Mouse (Mus musculus): ENCODE measurements around the gene Meaf6. TPM values are rescaled to one million over a fixed set of nuclear protein-coding genes. Genes with fewer than 3 reads are reported as not detected.
A peak's percentile ranks its signal among the peaks of the same experiment; 100 is the strongest.

Gene Meaf6
- polyA plus RNA-seq, 1 experiment from 2014 or later = 103 TPM

- no peak for DNase-seq (ENCODE audit: low spot score)
- H3K27ac ChIP-seq (replicated peaks; ENCODE audit: low read depth, low read length) = no peak overlapping the region
- H3K4me1 ChIP-seq (ENCODE audit: control insufficient read depth, insufficient read depth, low read length) = no peaks in the 10 kb centered on the region
- no peaks in the 10 kb centered on the region for H3K36me3 ChIP-seq (replicated peaks; ENCODE audit: control insufficient read depth, insufficient read depth, low read depth, low read length)
- no peak overlapping the region for H3K9ac ChIP-seq (replicated peaks; ENCODE audit: low read length)
- H3K4me2 ChIP-seq (ENCODE audit: low read depth, low read length) = no peak overlapping the region
- 84% methylated on average over 6 of the region's 6 CpGs for WGBS
- H3K9me3 ChIP-seq (replicated peaks; ENCODE audit: control insufficient read depth, low read length) = no peaks in the 10 kb centered on the region
- ATAC-seq (replicated peaks; ENCODE audit: insufficient number of reproducible peaks, low FRiP score, low TSS enrichment, low read depth) = no peak
- H3K4me3 ChIP-seq (ENCODE audit: low read depth, low read length) = no peak overlapping the region
- no peaks in the 10 kb centered on the region for H3K27me3 ChIP-seq (ENCODE audit: control insufficient read depth, insufficient read depth, low read length)
Measured at GRCm38 (mm10) chr4:125152469-125152868, 67.5 kb downstream of the Meaf6 start.

- no peaks in the 10 kb centered on the region for H3K27me3 ChIP-seq (ENCODE audit: control insufficient read depth, insufficient read depth, low read length)
- WGBS = 72% methylated on average over 4 of the region's 4 CpGs
- H3K27ac ChIP-seq (replicated peaks; ENCODE audit: low read depth, low read length) = no peak overlapping the region
- ATAC-seq (replicated peaks; ENCODE audit: insufficient number of reproducible peaks, low FRiP score, low TSS enrichment, low read depth) (no peak), DNase-seq (ENCODE audit: low spot score) (no peak)
- H3K9ac ChIP-seq (replicated peaks; ENCODE audit: low read length) = no peak overlapping the region
- H3K4me1 ChIP-seq (ENCODE audit: control insufficient read depth, insufficient read depth, low read length) = no peaks in the 10 kb centered on the region
- H3K9me3 ChIP-seq (replicated peaks; ENCODE audit: control insufficient read depth, low read length) = no peaks in the 10 kb centered on the region
- no peak overlapping the region for H3K4me2 ChIP-seq (ENCODE audit: low read depth, low read length)
- no peaks in the 10 kb centered on the region for H3K36me3 ChIP-seq (replicated peaks; ENCODE audit: control insufficient read depth, insufficient read depth, low read depth, low read length)
- no peak overlapping the region for H3K4me3 ChIP-seq (ENCODE audit: low read depth, low read length)
Measured at GRCm38 (mm10) chr4:125153659-125154241, 68.8 kb downstream of the Meaf6 start.

DNA sequence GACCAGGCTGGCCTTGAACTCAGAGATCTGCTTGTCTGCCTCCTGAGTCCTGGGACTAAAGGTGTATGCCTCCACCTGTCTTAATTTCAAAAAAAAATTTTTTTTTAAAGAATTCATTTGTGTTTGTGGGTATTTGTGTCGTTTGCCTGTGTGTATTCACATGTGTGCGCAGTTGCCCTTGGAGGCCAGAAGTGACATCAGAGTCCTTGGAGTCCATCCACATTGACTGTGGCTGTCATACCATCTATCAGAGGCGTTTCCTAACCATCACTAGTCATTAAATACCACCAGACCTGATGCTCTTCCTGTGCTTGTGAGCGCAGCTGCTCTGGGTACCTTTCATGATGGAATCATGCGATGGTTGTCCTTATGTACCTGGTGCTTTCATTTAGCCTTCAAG is 70.7 kb downstream of the Meaf6 start:
- Histone ChIP-seq H3K9ac (replicated peaks; ENCODE audit: low read length) (no peak overlapping the region), H3K9me3 (replicated peaks; ENCODE audit: control insufficient read depth, low read length) (no peaks in the 10 kb centered on the region), H3K4me3 (ENCODE audit: low read depth, low read length) (no peak overlapping the region), H3K4me1 (ENCODE audit: control insufficient read depth, insufficient read depth, low read length) (no peaks in the 10 kb centered on the region; the same call in 1 of the 2 replicates), H3K27ac (replicated peaks; ENCODE audit: low read depth, low read length) (no peak overlapping the region), H3K27me3 (ENCODE audit: control insufficient read depth, insufficient read depth, low read length) (no peaks in the 10 kb centered on the region), H3K4me2 (ENCODE audit: low read depth, low read length) (no peak overlapping the region), H3K36me3 (replicated peaks; ENCODE audit: control insufficient read depth, insufficient read depth, low read depth, low read length) (no peaks in the 10 kb centered on the region)
- ATAC-seq (replicated peaks; ENCODE audit: insufficient number of reproducible peaks, low FRiP score, low TSS enrichment, low read depth) = no peak
- no peak for DNase-seq (ENCODE audit: low spot score)
- WGBS = 88% methylated on average over 5 of the region's 5 CpGs

- Histone ChIP-seq H3K27ac (replicated peaks; ENCODE audit: low read depth, low read length) (no peak overlapping the region), H3K4me3 (ENCODE audit: low read depth, low read length) (no peak overlapping the region), H3K27me3 (ENCODE audit: control insufficient read depth, insufficient read depth, low read length) (no peaks in the 10 kb centered on the region), H3K36me3 (replicated peaks; ENCODE audit: control insufficient read depth, insufficient read depth, low read depth, low read length) (no peaks in the 10 kb centered on the region), H3K9ac (replicated peaks; ENCODE audit: low read length) (no peak overlapping the region), H3K4me1 (ENCODE audit: control insufficient read depth, insufficient read depth, low read length) (no peaks in the 10 kb centered on the region; the same call in 1 of the 2 replicates), H3K9me3 (replicated peaks; ENCODE audit: control insufficient read depth, low read length) (no peaks in the 10 kb centered on the region), H3K4me2 (ENCODE audit: low read depth, low read length) (no peak overlapping the region)
- no peak for DNase-seq (ENCODE audit: low spot score)
- 76% methylated on average over 3 of the region's 3 CpGs for WGBS
- ATAC-seq (replicated peaks; ENCODE audit: insufficient number of reproducible peaks, low FRiP score, low TSS enrichment, low read depth) = no peak
Measured at GRCm38 (mm10) chr4:125157322-125157721, 72.4 kb downstream of the Meaf6 start.

DNA sequence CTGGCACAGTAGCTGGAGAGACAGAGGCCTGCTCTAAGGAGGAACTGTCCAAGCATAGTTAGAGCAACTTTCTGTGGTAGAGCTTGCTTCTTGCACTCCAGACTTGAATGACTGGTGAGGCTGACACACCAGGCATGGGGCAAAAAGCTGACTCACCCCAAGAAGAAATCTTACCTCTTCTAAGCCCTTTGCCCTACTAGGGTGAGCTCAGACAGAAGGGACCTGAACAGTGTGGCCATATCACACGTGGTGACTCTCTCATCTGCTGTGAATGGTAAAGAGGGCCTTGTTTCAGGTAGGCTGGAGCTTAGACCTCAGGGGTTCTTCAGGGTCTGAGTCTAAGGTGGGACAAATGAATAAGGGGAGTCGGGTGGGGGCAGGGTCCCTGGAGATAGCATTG is 73.1 kb downstream of the Meaf6 start:
- H3K27me3 ChIP-seq (ENCODE audit: control insufficient read depth, insufficient read depth, low read length) = no peaks in the 10 kb centered on the region
- 84% methylated on average over 2 of the region's 2 CpGs for WGBS
- no peak overlapping the region for H3K9ac ChIP-seq (replicated peaks; ENCODE audit: low read length)
- H3K4me2 ChIP-seq (ENCODE audit: low read depth, low read length) = no peak overlapping the region
- no peak overlapping the region for H3K4me3 ChIP-seq (ENCODE audit: low read depth, low read length)
- no peaks in the 10 kb centered on the region for H3K36me3 ChIP-seq (replicated peaks; ENCODE audit: control insufficient read depth, insufficient read depth, low read depth, low read length)
- no peaks in the 10 kb centered on the region; the same call in 1 of the 2 replicates for H3K4me1 ChIP-seq (ENCODE audit: control insufficient read depth, insufficient read depth, low read length)
- H3K9me3 ChIP-seq (replicated peaks; ENCODE audit: control insufficient read depth, low read length) = no peaks in the 10 kb centered on the region
- DNase-seq (ENCODE audit: low spot score) = no peak
- H3K27ac ChIP-seq (replicated peaks; ENCODE audit: low read depth, low read length) = no peak overlapping the region
- no peak for ATAC-seq (replicated peaks; ENCODE audit: insufficient number of reproducible peaks, low FRiP score, low TSS enrichment, low read depth)

- Histone ChIP-seq H3K9me3 (replicated peaks; ENCODE audit: control insufficient read depth, low read length) (no peaks in the 10 kb centered on the region), H3K27ac (replicated peaks; ENCODE audit: low read depth, low read length) (no peak overlapping the region), H3K4me2 (ENCODE audit: low read depth, low read length) (no peak overlapping the region), H3K9ac (replicated peaks; ENCODE audit: low read length) (no peak overlapping the region), H3K4me1 (ENCODE audit: control insufficient read depth, insufficient read depth, low read length) (no peaks in the 10 kb centered on the region; the same call in 1 of the 2 replicates), H3K27me3 (ENCODE audit: control insufficient read depth, insufficient read depth, low read length) (no peaks in the 10 kb centered on the region), H3K36me3 (replicated peaks; ENCODE audit: control insufficient read depth, insufficient read depth, low read depth, low read length) (no peaks in the 10 kb centered on the region), H3K4me3 (ENCODE audit: low read depth, low read length) (no peak overlapping the region)
- DNase-seq (ENCODE audit: low spot score) = no peak
- ATAC-seq (replicated peaks; ENCODE audit: insufficient number of reproducible peaks, low FRiP score, low TSS enrichment, low read depth) = no peak
- 58% methylated on average over 20 of the region's 20 CpGs for WGBS
Measured at GRCm38 (mm10) chr4:125158581-125159317, 73.8 kb downstream of the Meaf6 start.

GRCm38 (mm10) chr4:125160320-125160950 is 75.5 kb downstream of the Meaf6 start:
- H3K9me3 ChIP-seq (replicated peaks; ENCODE audit: control insufficient read depth, low read length) = no peaks in the 10 kb centered on the region
- H3K27ac ChIP-seq (replicated peaks; ENCODE audit: low read depth, low read length) = no peak overlapping the region
- peak; percentile 89 for DNase-seq (ENCODE audit: low spot score)
- H3K4me3 ChIP-seq (ENCODE audit: low read depth, low read length) = no peak overlapping the region
- no peak for ATAC-seq (replicated peaks; ENCODE audit: insufficient number of reproducible peaks, low FRiP score, low TSS enrichment, low read depth)
- H3K4me1 ChIP-seq (ENCODE audit: control insufficient read depth, insufficient read depth, low read length) = no peaks in the 10 kb centered on the region; the same call in 1 of the 2 replicates
- H3K27me3 ChIP-seq (ENCODE audit: control insufficient read depth, insufficient read depth, low read length) = no peaks in the 10 kb centered on the region
- H3K4me2 ChIP-seq (ENCODE audit: low read depth, low read length) = peak overlapping the region; percentile 11; the same call in 1 of the 2 replicates
- no peaks in the 10 kb centered on the region for H3K36me3 ChIP-seq (replicated peaks; ENCODE audit: control insufficient read depth, insufficient read depth, low read depth, low read length)
- H3K9ac ChIP-seq (replicated peaks; ENCODE audit: low read length) = no peak overlapping the region
- WGBS = 6% methylated on average over 19 of the region's 19 CpGs

DNA sequence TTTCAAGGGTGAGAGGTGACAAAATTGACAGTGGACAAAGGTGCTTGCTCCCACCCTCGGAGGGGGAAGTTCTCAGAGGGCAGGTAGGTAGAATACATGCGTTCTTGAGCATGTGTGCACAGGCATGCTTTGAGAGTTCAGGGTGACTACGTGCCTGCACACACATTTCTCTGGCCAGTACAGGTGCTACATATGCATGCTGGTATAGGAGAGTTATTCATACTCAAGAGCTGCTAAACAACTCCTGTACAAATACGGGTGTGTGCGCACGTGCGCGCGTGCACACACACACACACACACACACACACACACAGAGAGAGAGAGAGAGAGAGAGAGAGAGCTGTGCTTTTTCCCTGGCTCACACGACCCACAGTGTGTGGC is 76.0 kb downstream of the Meaf6 start:
- Histone ChIP-seq H3K9me3 (replicated peaks; ENCODE audit: control insufficient read depth, low read length) (no peaks in the 10 kb centered on the region), H3K36me3 (replicated peaks; ENCODE audit: control insufficient read depth, insufficient read depth, low read depth, low read length) (no peaks in the 10 kb centered on the region), H3K4me2 (ENCODE audit: low read depth, low read length) (no peak overlapping the region), H3K27ac (replicated peaks; ENCODE audit: low read depth, low read length) (no peak overlapping the region), H3K9ac (replicated peaks; ENCODE audit: low read length) (no peak overlapping the region), H3K27me3 (ENCODE audit: control insufficient read depth, insufficient read depth, low read length) (no peaks in the 10 kb centered on the region), H3K4me1 (ENCODE audit: control insufficient read depth, insufficient read depth, low read length) (no peaks in the 10 kb centered on the region; the same call in 1 of the 2 replicates), H3K4me3 (ENCODE audit: low read depth, low read length) (no peak overlapping the region)
- ATAC-seq (replicated peaks; ENCODE audit: insufficient number of reproducible peaks, low FRiP score, low TSS enrichment, low read depth) (no peak), DNase-seq (ENCODE audit: low spot score) (no peak)
- 73% methylated on average over 10 of the region's 10 CpGs for WGBS
